Mouse (Mus musculus): ENCODE data around the gene Kng1.

GRCm38 (mm10) chr16:23033673-23034072, 24.0 kb upstream of the Kng1 start:
- no peak for TF ChIP-seq EP300 (IDR thresholded peaks at IDR 0.05; ENCODE audit: low read depth)
- no peak for TF ChIP-seq CTCF (IDR thresholded peaks at IDR 0.05; ENCODE audit: low read depth)
